Mouse (Mus musculus) thymus, adult 2 months (tissue): ENCODE data around the gene Mamdc2.

ENCODE experiments used
- CTCF ChIP-seq: fragments of 200-500 bp; IDR thresholded peaks from 2 replicates; pipeline ENCODE4 v1.5.1; 2012; ENCODE audit warnings: mild to moderate bottlenecking, control low read depth, low read length, moderate library complexity, borderline replicate concordance; ENCODE audit not compliant: control insufficient read depth, poor library complexity, insufficient read depth; ENCODE audit errors: extremely low read depth
- POLR2A ChIP-seq: fragments of 200-500 bp; IDR thresholded peaks from 2 replicates; pipeline ENCODE4 v1.6.1; 2012; ENCODE audit warnings: mild to moderate bottlenecking, low read length, control low read depth, moderate library complexity; ENCODE audit not compliant: control insufficient read depth, poor library complexity, insufficient read depth; ENCODE audit errors: extremely low read depth

- TF ChIP-seq POLR2A (no peak), CTCF (no peak)
Observed at GRCm38 (mm10) chr19:23360536-23360935, 87.7 kb downstream of the Mamdc2 start.
